Mouse (Mus musculus): Measurements from ENCODE around the gene Ang. TPM values are rescaled to one million over a fixed set of nuclear protein-coding genes. Genes with fewer than 3 reads are reported as not detected.

Ang gene
- total and polyA plus RNA-seq, 3 experiments = not detected

- no peaks in the 10 kb centered on the region for H3K79me2 ChIP-seq (ENCODE audit: control insufficient read depth, insufficient read depth, low read length, poor library complexity)
- no peaks in the 10 kb centered on the region for H3K9me3 ChIP-seq (replicated peaks; ENCODE audit: insufficient read depth, low read length)
- H3K36me3 ChIP-seq (ENCODE audit: control insufficient read depth in 1 of 2, insufficient read depth in 2 of 2, low read length in 2 of 2) = peaks cover 0 to 20% of the 10 kb centered on the region in 2 experiments; a peak in 2 of 4 replicates
- TF ChIP-seq NELFE (IDR thresholded peaks at IDR 0.05; ENCODE audit: low read depth, low read length) = no peak
- H3K4me1 ChIP-seq (ENCODE audit: control insufficient read depth in 1 of 2, insufficient read depth in 2 of 2, low read length in 2 of 2) = peaks cover 7 to 16% of the 10 kb centered on the region in 2 experiments
- no peak for DNase-seq (ENCODE audit: low read depth, low spot score)
- H3K9ac ChIP-seq (ENCODE audit: control insufficient read depth, low read depth, low read length, poor library complexity, severe bottlenecking) = no peak overlapping the region
- no peaks in the 10 kb centered on the region for H3K27me3 ChIP-seq (ENCODE audit: control insufficient read depth in 1 of 2, insufficient read depth in 2 of 2, low read length in 2 of 2)
- no peak overlapping the region for H3K4me3 ChIP-seq (ENCODE audit: control insufficient read depth in 1 of 2, insufficient read depth in 1 of 2, low read depth in 2 of 2, low read length in 2 of 2)
- no peak overlapping the region for H3K27ac ChIP-seq (ENCODE audit: control insufficient read depth, low read depth, low read length)
These were observed 52.3 kb downstream of the Ang start for GRCm38 (mm10) chr14:51143287-51143686.

- Histone ChIP-seq H3K9ac (ENCODE audit: control insufficient read depth, low read depth, low read length, poor library complexity, severe bottlenecking) (no peak overlapping the region), H3K4me3 (ENCODE audit: control insufficient read depth in 1 of 2, insufficient read depth in 1 of 2, low read depth in 2 of 2, low read length in 2 of 2) (no peak overlapping the region), H3K27me3 (ENCODE audit: control insufficient read depth in 1 of 2, insufficient read depth in 2 of 2, low read length in 2 of 2) (no peaks in the 10 kb centered on the region), H3K36me3 (ENCODE audit: control insufficient read depth in 1 of 2, insufficient read depth in 2 of 2, low read length in 2 of 2) (peaks cover 0 to 20% of the 10 kb centered on the region in 2 experiments; a peak in 2 of 4 replicates), H3K79me2 (ENCODE audit: control insufficient read depth, insufficient read depth, low read length, poor library complexity) (no peaks in the 10 kb centered on the region), H3K4me1 (ENCODE audit: control insufficient read depth in 1 of 2, insufficient read depth in 2 of 2, low read length in 2 of 2) (peaks cover 7 to 16% of the 10 kb centered on the region in 2 experiments), H3K9me3 (replicated peaks; ENCODE audit: insufficient read depth, low read length) (no peaks in the 10 kb centered on the region), H3K27ac (ENCODE audit: control insufficient read depth, low read depth, low read length) (no peak overlapping the region)
- peak; percentile 60 for DNase-seq (ENCODE audit: low read depth, low spot score)
- TF ChIP-seq BHLHE40 (IDR thresholded peaks at IDR 0.05; ENCODE audit: borderline replicate concordance, low read depth, low read length) (no peak), USF1 (IDR thresholded peaks at IDR 0.05; ENCODE audit: low read depth, low read length) (no peak), GATA1 (IDR thresholded peaks at IDR 0.05; ENCODE audit: low read depth, low read length) (peak; percentile 80), EP300 (IDR thresholded peaks at IDR 0.05; ENCODE audit: low read depth in 1 of 2, low read length in 2 of 2) (peak in 1 of 2 experiments; percentile 63; a peak in 2 of 4 replicates), TCF12 (IDR thresholded peaks at IDR 0.05; ENCODE audit: low read depth, low read length) (peak; percentile 84), TAL1 (IDR thresholded peaks at IDR 0.05; ENCODE audit: low read length) (peak; percentile 66), TBP (IDR thresholded peaks at IDR 0.05; ENCODE audit: low read depth, low read length) (no peak), CHD2 (IDR thresholded peaks at IDR 0.05; ENCODE audit: low read length) (no peak), ETS1 (IDR thresholded peaks at IDR 0.05; ENCODE audit: low read depth, low read length) (peak; percentile 97), UBTF (IDR thresholded peaks at IDR 0.05; ENCODE audit: borderline replicate concordance, insufficient read depth, low read depth, low read length) (no peak), MAX (IDR thresholded peaks at IDR 0.05; ENCODE audit: low read length) (no peak), MAZ (IDR thresholded peaks at IDR 0.05; ENCODE audit: low read depth, low read length) (no peak), SIN3A (IDR thresholded peaks at IDR 0.05; ENCODE audit: low read length) (peak; percentile 44; the same call in 1 of the 2 replicates), MEF2A (IDR thresholded peaks at IDR 0.05; ENCODE audit: extremely low read depth, insufficient replicate concordance, low read depth, low read length, poor library complexity, severe bottlenecking) (peak; percentile 95; the same call in 1 of the 2 replicates), POLR2AphosphoS2 (IDR thresholded peaks at IDR 0.05; ENCODE audit: low read length) (no peak)
These were observed 53.0 kb downstream of the Ang start for GRCm38 (mm10) chr14:51143937-51144336.
